Mouse (Mus musculus) megakaryocyte-erythroid progenitor cell, adult 5-6 weeks (primary cell): ENCODE measurements around the gene Ccnb1. TPM values are rescaled to one million over a fixed set of nuclear protein-coding genes. Genes with fewer than 3 reads are reported as not detected.
"Not testable (repeated sequence)": the region's sequence is repeated elsewhere in the genome, so short reads cannot be mapped to it uniquely, and the experiment has no call there.

Source experiments
- ATAC-seq: replicated peaks from 2 replicates; pipeline ENCODE4 v1.8.0; 2016; ENCODE audit warnings: mild to moderate bottlenecking, inconsistent platforms; ENCODE audit not compliant: severe bottlenecking, poor library complexity, low FRiP score, low TSS enrichment
- total RNA-seq, 2 experiments: library from RNA; stranded (forward) in 1 of 2; stranded (reverse) in 1 of 2; fragments of 200-1000, 215-1000 nt in 1 of 2; fragments of >200 nt in 1 of 2; fragmentation: Nextera tagmentation in 1 of 2; gene quantifications; 2 replicates each; pipeline ENCODE4 v1.2.3; 2014 to 2017

Gene Ccnb1
- total RNA-seq (2014; fragmentation: Nextera tagmentation) (99.3 and 102 TPM in 2 replicates), total RNA-seq (2017) (150 and 153 TPM in 2 replicates)

GRCm38 (mm10) chr13:100786414-100786867 is at the start of gene Ccnb1:
Gene Ccnb1 (minus strand): TSS chr13:100786570.
- ATAC-seq = peak; percentile 96

DNA sequence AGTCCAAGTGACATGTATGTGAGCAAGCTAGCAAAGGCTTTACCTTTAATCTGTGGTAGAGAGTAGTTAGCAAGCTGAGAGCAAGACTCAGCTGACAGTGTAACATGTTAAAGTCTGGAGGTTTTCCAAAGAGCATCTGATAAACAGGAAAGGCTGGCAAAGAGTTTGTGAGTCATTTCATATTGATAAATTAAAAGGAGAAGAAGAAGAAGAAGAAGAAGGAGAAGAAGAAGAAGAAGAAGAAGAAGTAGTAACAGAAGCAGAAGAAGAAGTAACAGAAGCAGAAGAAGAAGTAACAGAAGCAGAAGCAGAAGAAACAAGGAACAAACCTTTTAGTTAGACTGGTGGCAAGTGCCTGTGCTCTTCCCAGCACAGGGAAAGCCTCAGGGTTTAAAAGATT is 48.4 kb upstream of the Ccnb1 start:
- ATAC-seq = no peak

GRCm38 (mm10) chr13:100833640-100834002 is 47.3 kb upstream of the Ccnb1 start:
- no peak; the same call in 1 of the 2 replicates for ATAC-seq

DNA sequence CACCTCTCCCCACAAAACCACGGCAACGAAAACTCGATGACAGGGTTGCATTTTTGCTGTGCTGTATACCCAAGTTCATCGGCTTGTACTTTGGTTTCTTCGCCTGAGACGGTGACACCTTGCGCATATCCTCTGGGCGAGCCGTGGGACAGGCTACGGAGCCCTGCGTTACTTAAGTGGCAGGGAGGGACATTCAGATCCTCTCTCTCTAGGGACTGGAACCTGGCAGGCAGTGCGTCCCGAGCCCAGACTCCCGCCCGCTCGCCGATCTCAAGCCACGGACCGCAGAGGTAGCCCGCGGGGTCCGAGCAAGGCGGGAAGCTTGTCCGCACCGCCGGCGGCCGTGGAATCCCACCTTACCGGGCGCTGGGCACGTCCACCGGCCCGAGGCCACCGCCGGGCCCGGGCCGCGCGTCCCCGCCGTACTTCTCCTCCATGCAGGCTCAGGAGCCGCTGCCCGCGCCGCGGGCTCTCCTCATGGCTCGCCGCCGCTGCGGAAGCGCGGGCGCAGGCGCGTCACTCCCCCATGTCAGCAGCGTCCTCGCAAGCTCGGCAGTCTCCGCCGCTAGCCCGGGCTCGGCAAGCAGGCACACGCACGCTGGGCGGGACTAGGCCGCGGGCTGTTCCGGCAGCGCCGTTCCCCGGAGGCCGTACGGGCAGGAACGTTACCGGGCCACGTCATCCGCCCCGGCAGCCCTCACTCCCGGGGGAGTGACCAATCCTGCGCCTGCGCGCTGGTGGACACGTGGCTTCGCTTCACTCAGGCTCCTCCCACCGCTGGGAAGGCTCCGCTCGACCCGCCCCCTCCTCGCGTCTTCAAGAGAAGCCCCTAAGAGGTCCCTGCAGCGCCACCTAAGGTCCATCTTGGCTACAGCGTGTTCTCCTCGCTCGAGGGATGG is 46.6 kb upstream of the Ccnb1 start, which contains the start of gene Slc30a5:
Gene Slc30a5 (minus strand): TSS at position 687 of the 899 bp plus-strand sequence.
- peak; percentile 96 for ATAC-seq

- ATAC-seq = 0 out of 2 replicates have a peak, but pooled peaks have one; percentile 14
Measured at GRCm38 (mm10) chr13:100832188-100832587, 45.8 kb upstream of the Ccnb1 start.

DNA sequence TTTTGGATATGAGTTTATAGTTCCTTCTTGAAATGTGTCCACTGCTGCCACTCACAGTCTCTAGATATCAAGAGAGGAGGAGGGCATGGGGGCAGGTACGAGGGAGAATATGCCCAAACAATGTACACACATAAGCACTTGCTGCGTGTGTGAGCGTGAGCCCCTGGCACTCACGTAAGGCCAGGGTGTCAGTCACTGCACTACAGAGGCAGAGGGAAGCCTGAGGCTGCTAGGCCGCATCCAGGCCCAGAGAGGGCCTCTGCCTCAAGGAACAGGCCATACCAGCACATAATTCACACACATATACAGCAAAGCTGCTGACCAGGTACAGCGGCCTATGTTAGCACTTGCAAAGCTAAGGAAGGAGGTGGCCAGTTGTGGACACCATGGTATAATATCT is 44.8 kb upstream of the Ccnb1 start:
- no peak for ATAC-seq

DNA sequence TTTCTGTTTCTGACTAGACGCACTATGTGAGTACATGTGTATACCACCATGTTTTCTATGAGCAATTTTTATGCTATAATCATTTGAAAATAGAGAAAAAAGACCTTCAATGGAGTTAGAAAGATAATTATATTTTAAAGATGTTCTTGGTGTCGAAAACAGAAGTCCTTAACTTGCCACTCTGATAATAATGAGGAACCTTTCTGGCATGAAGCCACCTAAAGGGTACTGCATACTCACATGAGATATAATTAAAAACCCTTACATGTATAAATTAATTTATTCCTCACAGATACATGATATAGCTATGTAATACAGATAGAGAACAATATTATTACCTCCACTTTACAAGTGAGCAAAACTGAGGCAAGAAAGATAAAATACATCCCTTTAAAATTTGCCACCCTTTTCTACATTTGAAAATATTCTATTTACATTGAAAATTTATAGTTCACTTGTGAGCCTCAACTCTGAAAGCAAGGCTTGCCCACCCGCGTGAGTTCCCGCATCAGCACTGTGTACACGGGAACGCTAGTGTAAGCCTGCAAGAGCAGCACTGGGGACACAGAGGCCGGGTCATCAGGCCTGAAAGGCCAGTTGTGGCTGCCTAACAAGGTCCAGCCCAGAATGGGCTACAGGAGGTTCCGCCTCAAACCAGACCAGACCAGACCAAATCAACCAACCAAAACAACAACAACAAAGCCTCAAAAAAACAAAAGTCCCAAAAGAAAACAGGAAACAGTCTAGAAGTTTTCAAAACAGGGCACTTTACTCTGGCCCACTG is 39.4 kb upstream of the Ccnb1 start:
- no peak for ATAC-seq

- ATAC-seq = no peak
Measured at GRCm38 (mm10) chr13:100824916-100825315, 38.5 kb upstream of the Ccnb1 start.

GRCm38 (mm10) chr13:100824306-100824705 is 37.9 kb upstream of the Ccnb1 start:
- 0 out of 2 replicates have a peak, but pooled peaks have one; percentile 39 for ATAC-seq

- no peak for ATAC-seq
Measured at GRCm38 (mm10) chr13:100823863-100824262, 37.5 kb upstream of the Ccnb1 start.

GRCm38 (mm10) chr13:100814451-100814850 is 28.1 kb upstream of the Ccnb1 start:
- ATAC-seq = peak; percentile 80

GRCm38 (mm10) chr13:100805776-100806175 is 19.4 kb upstream of the Ccnb1 start:
- no peak for ATAC-seq

DNA sequence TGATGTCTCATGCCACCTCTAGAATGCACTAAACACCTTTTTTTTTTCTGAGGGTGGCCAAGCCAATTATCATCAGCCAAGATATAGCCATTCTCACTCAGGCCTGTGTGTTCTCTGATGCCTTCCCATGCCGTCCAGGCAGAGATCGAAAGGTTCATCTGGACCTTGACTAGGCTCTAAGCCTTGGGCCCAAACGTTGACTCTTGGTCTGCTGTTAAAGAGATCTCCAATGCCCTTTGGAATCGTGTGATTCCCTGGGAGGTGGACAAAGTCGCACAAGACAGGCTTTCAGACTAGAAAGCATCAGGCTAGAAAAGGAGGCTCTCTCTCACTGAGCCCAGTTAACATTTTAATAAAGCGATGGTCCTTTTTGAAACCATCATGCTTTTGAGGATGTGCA is 10.8 kb upstream of the Ccnb1 start:
- no peak for ATAC-seq

- no peak for ATAC-seq
Measured at GRCm38 (mm10) chr13:100789083-100789482, 2.7 kb upstream of the Ccnb1 start.

DNA sequence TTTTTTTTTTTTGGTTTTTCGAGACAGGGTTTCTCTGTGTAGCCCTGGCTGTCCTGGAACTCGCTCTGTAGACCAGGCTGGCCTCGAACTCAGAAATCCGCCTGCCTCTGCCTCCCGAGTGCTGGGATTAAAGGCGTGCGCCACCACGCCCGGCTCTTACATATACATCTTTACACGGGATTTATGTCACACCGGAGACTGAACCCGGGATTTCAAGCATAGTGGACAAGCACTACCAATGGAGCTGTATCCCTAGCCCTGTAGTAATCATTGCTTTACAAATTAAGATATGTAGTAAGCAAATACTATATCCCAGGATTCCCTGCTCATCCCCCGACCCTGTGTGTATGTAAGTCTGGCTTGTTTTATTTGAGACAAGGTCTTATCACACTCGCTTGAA is 1.7 kb upstream of the Ccnb1 start:
- not testable (repeated sequence) for ATAC-seq

DNA sequence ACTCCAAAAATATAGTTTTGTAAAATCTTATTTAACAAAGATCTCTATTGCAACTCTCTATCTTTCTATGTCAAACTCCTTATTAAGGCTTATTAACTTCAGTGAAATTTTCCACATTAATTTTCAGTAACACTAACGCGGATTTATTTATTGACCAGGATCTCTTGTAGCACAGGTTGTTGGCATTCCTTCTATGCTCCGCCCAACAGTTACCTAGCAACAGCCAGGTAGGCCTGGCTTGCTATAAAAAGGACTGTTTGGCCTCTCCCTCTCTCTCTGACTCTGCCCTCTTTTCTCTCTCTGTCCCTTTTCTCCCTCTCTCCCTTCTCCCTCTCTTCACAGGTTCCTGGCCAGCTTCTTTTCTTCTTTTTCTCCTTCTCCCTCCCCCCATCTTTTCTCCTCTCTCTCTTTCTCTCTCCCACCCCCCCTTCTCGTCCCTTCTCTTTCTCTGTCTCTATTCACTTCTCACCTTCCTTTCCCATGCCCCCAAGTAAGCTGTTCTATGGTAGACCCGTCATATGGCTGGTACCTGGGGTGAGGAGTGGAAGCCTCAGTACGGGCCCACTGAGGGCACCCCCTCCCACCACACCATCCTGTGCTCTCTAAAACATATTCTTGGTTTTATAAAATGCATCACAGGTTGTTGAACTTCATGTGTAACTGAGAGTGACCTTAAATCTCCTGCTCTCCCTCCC is 1.1 kb upstream of the Ccnb1 start:
- no peak for ATAC-seq

GRCm38 (mm10) chr13:100785806-100786413 is 460 bp downstream of the Ccnb1 start:
- ATAC-seq = peak; percentile 36; the same call in 1 of the 2 replicates

DNA sequence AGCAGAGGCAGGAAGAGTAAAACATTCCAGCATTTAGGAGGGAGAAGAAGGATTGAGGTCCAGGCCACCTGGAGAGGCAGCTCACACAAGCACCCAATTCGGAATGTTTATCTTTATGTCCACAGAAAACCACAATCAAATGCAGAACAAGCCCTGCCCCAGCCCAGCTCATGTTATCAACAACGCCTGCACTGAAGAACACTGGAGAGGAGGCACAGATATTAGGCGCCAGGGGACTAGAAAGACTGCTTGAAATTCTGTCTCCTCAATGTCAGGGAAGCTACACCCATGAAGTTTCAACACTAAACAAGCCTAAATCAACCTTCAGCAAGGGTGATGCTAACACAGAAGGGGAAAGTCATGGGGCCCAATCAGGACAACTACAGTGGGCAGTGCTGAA is 8.9 kb downstream of the Ccnb1 start:
- ATAC-seq = peak; percentile 84

DNA sequence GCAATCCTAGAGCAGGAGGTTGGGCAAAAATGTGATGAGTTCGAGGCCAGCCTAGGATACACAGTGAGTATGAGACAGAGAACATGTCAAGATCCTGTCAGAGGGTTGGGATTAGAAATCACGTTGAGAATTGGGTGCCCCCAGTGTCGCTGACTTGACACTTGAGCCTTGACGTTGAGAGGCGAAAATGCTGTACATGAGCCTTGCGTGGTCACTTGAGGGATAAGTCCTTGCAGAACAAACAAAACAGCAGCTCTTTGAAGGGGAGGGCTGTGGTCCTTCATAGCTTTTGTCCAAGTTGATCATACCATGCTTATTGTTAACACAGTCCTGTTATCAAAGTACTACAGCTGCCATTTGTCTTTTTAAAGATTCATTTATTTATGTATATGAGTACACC is 9.7 kb downstream of the Ccnb1 start:
- peak; percentile 23; the same call in 1 of the 2 replicates for ATAC-seq
